Mouse (Mus musculus) ES-Bruce4 (cell line): ENCODE data around the gene Tgm2.

Source experiments
- CTCF ChIP-seq: IDR thresholded peaks from one replicate; pipeline ENCODE4 v1.8.1; 2011; ENCODE audit warnings: low read depth, low read length
- EP300 ChIP-seq: IDR thresholded peaks from 2 replicates; pipeline ENCODE4 v1.6.1; 2011; ENCODE audit warnings: low read depth, low read length; ENCODE audit not compliant: insufficient read depth
- POLR2A ChIP-seq: IDR thresholded peaks from one replicate; pipeline ENCODE4 v1.8.1; 2011; ENCODE audit warnings: low read length; ENCODE audit not compliant: insufficient read depth

GRCm38 (mm10) chr2:158078971-158079370 is 67.3 kb downstream of the Tgm2 start:
- TF ChIP-seq EP300 (no peak), CTCF (no peak), POLR2A (no peak)
